Mouse (Mus musculus) intestine, embryonic 15.5 days (tissue): Measurements from ENCODE around the gene Tbc1d22a. TPM values are rescaled to one million over a fixed set of nuclear protein-coding genes. Genes with fewer than 3 reads are reported as not detected.
A peak's percentile ranks its signal among the peaks of the same experiment; 100 is the strongest.

Experiments
- ATAC-seq: fragments of 200-750 bp; cut with Nextera tagmentation; 2 replicates; pipeline ENCODE4 v1.8.0; 2017; ENCODE audit warnings: moderate TSS enrichment, moderate library complexity
- H3K27ac ChIP-seq: fragments of 300-500 bp; sonication (generic); 2 replicates; pipeline ENCODE4 v1.5.1; 2015; ENCODE audit warnings: mild to moderate bottlenecking, inconsistent platforms
- H3K27me3 ChIP-seq: fragments of 300-500 bp; sonication (generic); replicated peaks from 2 replicates; pipeline ENCODE4 v1.6.1; 2015; ENCODE audit warnings: inconsistent platforms
- H3K36me3 ChIP-seq: fragments of 300-500 bp; sonication (generic); 2 replicates; pipeline ENCODE4 v1.6.1; 2015; ENCODE audit warnings: inconsistent platforms
- H3K4me1 ChIP-seq: fragments of 300-500 bp; sonication (generic); replicated peaks from 2 replicates; pipeline ENCODE4 v1.6.1; 2015; ENCODE audit warnings: inconsistent platforms
- H3K4me2 ChIP-seq: fragments of 300-500 bp; sonication (generic); replicated peaks from 2 replicates; pipeline ENCODE4 v1.6.1; 2015; ENCODE audit warnings: mild to moderate bottlenecking, inconsistent platforms
- H3K4me3 ChIP-seq: fragments of 300-500 bp; sonication (generic); replicated peaks from 2 replicates; pipeline ENCODE4 v1.5.1; 2015; ENCODE audit warnings: inconsistent platforms
- H3K9ac ChIP-seq: fragments of 300-500 bp; sonication (generic); 2 replicates; pipeline ENCODE4 v1.6.1; 2015; ENCODE audit warnings: inconsistent platforms
- H3K9me3 ChIP-seq: fragments of 300-500 bp; sonication (generic); 2 replicates; pipeline ENCODE4 v1.6.1; 2016; ENCODE audit warnings: inconsistent platforms
- WGBS: fragments of 180-500 bp; shearing (Covaris S2); methylation state at CpG from one replicate; pipeline ENCODE4 v1.1.7; 2015; 5-methylcytosine and 5-hydroxymethylcytosine counted together
- polyA plus RNA-seq: library from polyadenylated mRNA; unstranded; fragments of >200 nt; fragmentation: Nextera tagmentation; extraction: Ambion mirVana; gene quantifications from 2 replicates; pipeline ENCODE4 v1.2.1, GENCODE M21; 2015

Gene Tbc1d22a
- polyA plus RNA-seq, 1 experiment from 2014 or later, result 10.0 TPM

GRCm38 (mm10) chr15:86434241-86434640 lies 220.0 kb downstream of the Tbc1d22a start:
- no peaks in the 10 kb centered on the region for H3K36me3 ChIP-seq
- no peaks in the 10 kb centered on the region for H3K9me3 ChIP-seq
- H3K4me2 ChIP-seq, result no peak overlapping the region
- H3K4me3 ChIP-seq, result no peak overlapping the region
- no peak overlapping the region for H3K9ac ChIP-seq
- ATAC-seq, result no peak
- 93% methylated on average over 3 of the region's 3 CpGs for WGBS
- H3K27ac ChIP-seq, result no peak overlapping the region
- H3K27me3 ChIP-seq, result no peaks in the 10 kb centered on the region
- no peaks in the 10 kb centered on the region for H3K4me1 ChIP-seq

GRCm38 (mm10) chr15:86437346-86437745 lies 223.1 kb downstream of the Tbc1d22a start:
- no peak for ATAC-seq
- H3K9ac ChIP-seq, result no peak overlapping the region
- H3K4me3 ChIP-seq, result no peak overlapping the region
- no peaks in the 10 kb centered on the region for H3K36me3 ChIP-seq
- H3K9me3 ChIP-seq, result no peaks in the 10 kb centered on the region
- H3K4me2 ChIP-seq, result no peak overlapping the region
- no peaks in the 10 kb centered on the region for H3K4me1 ChIP-seq
- H3K27ac ChIP-seq, result no peak overlapping the region
- H3K27me3 ChIP-seq, result no peaks in the 10 kb centered on the region
- WGBS, result 87% methylated on average over 2 of the region's 2 CpGs

GRCm38 (mm10) chr15:86439015-86439796 lies 224.9 kb downstream of the Tbc1d22a start:
- Histone ChIP-seq H3K27ac (no peak overlapping the region), H3K9me3 (no peaks in the 10 kb centered on the region), H3K4me3 (no peak overlapping the region), H3K4me1 (no peaks in the 10 kb centered on the region), H3K36me3 (no peaks in the 10 kb centered on the region), H3K4me2 (no peak overlapping the region), H3K27me3 (no peaks in the 10 kb centered on the region), H3K9ac (no peak overlapping the region)
- 75% methylated on average over 15 of the region's 15 CpGs for WGBS
- ATAC-seq, result peak; percentile 47; the same call in 1 of the 2 replicates

- Histone ChIP-seq H3K36me3 (no peaks in the 10 kb centered on the region), H3K9ac (no peak overlapping the region), H3K4me1 (no peaks in the 10 kb centered on the region), H3K4me3 (no peak overlapping the region), H3K27me3 (no peaks in the 10 kb centered on the region), H3K9me3 (no peaks in the 10 kb centered on the region), H3K4me2 (no peak overlapping the region), H3K27ac (no peak overlapping the region)
- no peak for ATAC-seq
- 88% methylated on average over 2 of the region's 2 CpGs for WGBS
These were observed 230.0 kb downstream of the Tbc1d22a start for GRCm38 (mm10) chr15:86444271-86444670.

GRCm38 (mm10) chr15:86446064-86446463 lies 231.8 kb downstream of the Tbc1d22a start:
- H3K27ac ChIP-seq, result no peak overlapping the region
- no peak overlapping the region for H3K9ac ChIP-seq
- no peak overlapping the region for H3K4me3 ChIP-seq
- no peaks in the 10 kb centered on the region for H3K27me3 ChIP-seq
- no peaks in the 10 kb centered on the region for H3K9me3 ChIP-seq
- no peaks in the 10 kb centered on the region for H3K4me1 ChIP-seq
- ATAC-seq, result no peak
- no peak overlapping the region for H3K4me2 ChIP-seq
- no peaks in the 10 kb centered on the region for H3K36me3 ChIP-seq

- no peaks in the 10 kb centered on the region for H3K9me3 ChIP-seq
- H3K4me2 ChIP-seq, result no peak overlapping the region
- H3K36me3 ChIP-seq, result no peaks in the 10 kb centered on the region
- WGBS, result 89% methylated on average over 7 of the region's 7 CpGs
- no peak overlapping the region for H3K4me3 ChIP-seq
- no peak overlapping the region for H3K9ac ChIP-seq
- H3K27ac ChIP-seq, result no peak overlapping the region
- ATAC-seq, result no peak
- H3K4me1 ChIP-seq, result no peaks in the 10 kb centered on the region
- H3K27me3 ChIP-seq, result no peaks in the 10 kb centered on the region
These were observed 233.0 kb downstream of the Tbc1d22a start for GRCm38 (mm10) chr15:86447251-86447650.

- Histone ChIP-seq H3K27me3 (no peaks in the 10 kb centered on the region), H3K4me1 (no peaks in the 10 kb centered on the region), H3K27ac (no peak overlapping the region), H3K4me3 (no peak overlapping the region), H3K9me3 (no peaks in the 10 kb centered on the region), H3K9ac (no peak overlapping the region), H3K36me3 (no peaks in the 10 kb centered on the region), H3K4me2 (no peak overlapping the region)
- ATAC-seq, result no peak
- 90% methylated on average over 5 of the region's 5 CpGs for WGBS
These were observed 235.0 kb downstream of the Tbc1d22a start for GRCm38 (mm10) chr15:86449236-86449635.

- Histone ChIP-seq H3K27me3 (no peaks in the 10 kb centered on the region), H3K9ac (no peak overlapping the region), H3K4me3 (no peak overlapping the region), H3K27ac (no peak overlapping the region), H3K4me2 (no peak overlapping the region), H3K36me3 (no peaks in the 10 kb centered on the region), H3K9me3 (no peaks in the 10 kb centered on the region), H3K4me1 (no peaks in the 10 kb centered on the region)
- 85% methylated on average over 2 of the region's 2 CpGs for WGBS
- no peak for ATAC-seq
These were observed 235.5 kb downstream of the Tbc1d22a start for GRCm38 (mm10) chr15:86449794-86450193.

- no peak for ATAC-seq
- Histone ChIP-seq H3K27ac (no peak overlapping the region), H3K27me3 (no peaks in the 10 kb centered on the region), H3K9me3 (no peaks in the 10 kb centered on the region), H3K9ac (no peak overlapping the region), H3K4me1 (no peaks in the 10 kb centered on the region), H3K4me2 (no peak overlapping the region), H3K4me3 (no peak overlapping the region), H3K36me3 (no peaks in the 10 kb centered on the region)
- 72% methylated on average over 3 of the region's 3 CpGs for WGBS
These were observed 245.2 kb downstream of the Tbc1d22a start for GRCm38 (mm10) chr15:86459413-86459812.

GRCm38 (mm10) chr15:86462636-86463035 lies 248.4 kb downstream of the Tbc1d22a start:
- no peaks in the 10 kb centered on the region for H3K27me3 ChIP-seq
- H3K4me1 ChIP-seq, result no peaks in the 10 kb centered on the region
- H3K9ac ChIP-seq, result no peak overlapping the region
- H3K36me3 ChIP-seq, result no peaks in the 10 kb centered on the region
- no peak overlapping the region for H3K27ac ChIP-seq
- ATAC-seq, result no peak
- 81% methylated on average over 8 of the region's 8 CpGs for WGBS
- H3K4me2 ChIP-seq, result no peak overlapping the region
- H3K9me3 ChIP-seq, result no peaks in the 10 kb centered on the region
- no peak overlapping the region for H3K4me3 ChIP-seq

- no peaks in the 10 kb centered on the region for H3K36me3 ChIP-seq
- no peak overlapping the region for H3K4me2 ChIP-seq
- H3K27me3 ChIP-seq, result no peaks in the 10 kb centered on the region
- no peak overlapping the region for H3K9ac ChIP-seq
- H3K27ac ChIP-seq, result no peak overlapping the region
- no peaks in the 10 kb centered on the region for H3K4me1 ChIP-seq
- H3K9me3 ChIP-seq, result no peaks in the 10 kb centered on the region; the same call in 1 of the 2 replicates
- ATAC-seq, result peak; percentile 65
- H3K4me3 ChIP-seq, result no peak overlapping the region
These were observed 253.8 kb downstream of the Tbc1d22a start for GRCm38 (mm10) chr15:86468082-86468481.

- WGBS, result 82% methylated on average over 7 of the region's 7 CpGs
- H3K27ac ChIP-seq, result no peak overlapping the region
- H3K4me3 ChIP-seq, result no peak overlapping the region
- ATAC-seq, result no peak
- H3K4me2 ChIP-seq, result no peak overlapping the region
- no peaks in the 10 kb centered on the region for H3K4me1 ChIP-seq
- H3K27me3 ChIP-seq, result no peaks in the 10 kb centered on the region
- no peak overlapping the region for H3K9ac ChIP-seq
- H3K9me3 ChIP-seq, result no peaks in the 10 kb centered on the region; the same call in 1 of the 2 replicates
- no peaks in the 10 kb centered on the region for H3K36me3 ChIP-seq
These were observed 256.9 kb downstream of the Tbc1d22a start for GRCm38 (mm10) chr15:86471136-86471535.

- Histone ChIP-seq H3K27me3 (no peaks in the 10 kb centered on the region), H3K9ac (no peak overlapping the region), H3K4me3 (no peak overlapping the region), H3K4me1 (no peaks in the 10 kb centered on the region), H3K4me2 (no peak overlapping the region), H3K36me3 (no peaks in the 10 kb centered on the region), H3K27ac (no peak overlapping the region), H3K9me3 (no peaks in the 10 kb centered on the region; the same call in 1 of the 2 replicates)
- 60% methylated on average over 11 of the region's 11 CpGs for WGBS
- no peak for ATAC-seq
These were observed 259.2 kb downstream of the Tbc1d22a start for GRCm38 (mm10) chr15:86473473-86473872.
